Mouse (Mus musculus) forebrain, embryonic 14.5 days (tissue): ENCODE data around the gene Mfng. TPM values are rescaled to one million over a fixed set of nuclear protein-coding genes. Genes with fewer than 3 reads are reported as not detected.
A peak's percentile ranks its signal among the peaks of the same experiment; 100 is the strongest.

Experiments used
- ATAC-seq: fragments of 200-750 bp; cut with Nextera tagmentation; 2 replicates; pipeline ENCODE4 v1.8.0; 2017; ENCODE audit warnings: mild to moderate bottlenecking, moderate library complexity
- DNase-seq: peaks from one replicate; pipeline ENCODE4 v3.0.0-alpha.2; 2015; ENCODE audit warnings: low spot score
- H3K27ac ChIP-seq: fragments of 300-500 bp; sonication (generic); 2 replicates; pipeline ENCODE4 v1.5.1; 2014; ENCODE audit warnings: low read depth, mild to moderate bottlenecking, control low read depth, low read length, moderate library complexity
- H3K27me3 ChIP-seq: fragments of 300-500 bp; sonication (generic); replicated peaks from 2 replicates; pipeline ENCODE4 v1.6.1; 2014; ENCODE audit warnings: low read length, control low read depth, mixed read lengths; ENCODE audit not compliant: control insufficient read depth, insufficient read depth
- H3K36me3 ChIP-seq: fragments of 300-500 bp; sonication (generic); 2 replicates; pipeline ENCODE4 v1.6.1; 2014; ENCODE audit warnings: low read length, control low read depth; ENCODE audit not compliant: control insufficient read depth, insufficient read depth
- H3K4me1 ChIP-seq: fragments of 300-500 bp; sonication (generic); 2 replicates; pipeline ENCODE4 v1.6.1; 2014; ENCODE audit warnings: antibody characterized with exemption, low read length, control low read depth; ENCODE audit not compliant: control insufficient read depth, insufficient read depth
- H3K4me2 ChIP-seq: fragments of 300-500 bp; sonication (generic); 2 replicates; pipeline ENCODE4 v1.6.1; 2014; ENCODE audit warnings: mild to moderate bottlenecking, control low read depth, low read length
- H3K4me3 ChIP-seq: fragments of 300-500 bp; sonication (generic); 2 replicates; pipeline ENCODE4 v1.5.1; 2014; ENCODE audit warnings: low read depth, low read length, control low read depth
- H3K9ac ChIP-seq: fragments of 300-500 bp; sonication (generic); 2 replicates; pipeline ENCODE4 v1.6.1; 2014; ENCODE audit warnings: mild to moderate bottlenecking, low read length, control low read depth, moderate library complexity
- H3K9me3 ChIP-seq: fragments of 300-500 bp; sonication (generic); replicated peaks from 2 replicates; pipeline ENCODE4 v1.6.1; 2016; ENCODE audit warnings: low read length, control low read depth, mixed read lengths; ENCODE audit not compliant: control insufficient read depth
- WGBS: fragments of 180-500 bp; shearing (Covaris S2); extraction: QIAGEN DNeasy Blood & Tissue Kit; methylation state at CpG from one replicate; pipeline ENCODE4 v1.1.7; 2014; 5-methylcytosine and 5-hydroxymethylcytosine counted together
- polyA plus RNA-seq: library from polyadenylated mRNA; unstranded; fragments of >200 nt; fragmentation: Nextera tagmentation; extraction: Ambion mirVana; gene quantifications from 2 replicates; pipeline ENCODE4 v1.2.1, GENCODE M21; 2014

The Mfng gene
- polyA plus RNA-seq, 1 experiment from 2014 or later, result 51.5 TPM

DNA sequence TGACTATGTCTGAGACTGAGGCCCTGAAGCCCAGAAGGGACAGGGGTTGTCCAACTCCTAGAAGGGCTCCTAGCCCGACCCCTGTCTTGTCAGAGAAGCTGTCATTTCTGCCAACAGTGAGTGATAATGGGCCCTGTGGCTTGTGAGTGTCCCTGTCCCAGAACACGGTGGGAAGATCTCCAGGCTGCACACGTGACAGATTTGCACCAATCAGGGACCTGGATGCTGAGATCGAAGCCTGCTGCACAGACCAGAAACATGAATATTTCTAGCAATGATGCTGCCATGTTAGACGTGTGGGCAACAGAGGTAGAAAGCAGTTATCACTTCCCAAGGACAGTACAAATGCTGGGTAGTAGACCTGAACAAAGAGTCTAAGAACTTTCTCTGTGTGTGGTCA, 11.2 kb upstream of the Mfng start:
- no peak for ATAC-seq
- Histone ChIP-seq H3K9ac (no peak overlapping the region), H3K4me3 (no peak overlapping the region), H3K9me3 (no peaks in the 10 kb centered on the region), H3K27me3 (no peaks in the 10 kb centered on the region), H3K4me2 (no peak overlapping the region), H3K27ac (no peak overlapping the region), H3K36me3 (no peaks in the 10 kb centered on the region), H3K4me1 (peaks cover 6% of the 10 kb centered on the region)
- DNase-seq, result no peak
- WGBS, result 66% methylated on average over 5 of the region's 5 CpGs

DNA sequence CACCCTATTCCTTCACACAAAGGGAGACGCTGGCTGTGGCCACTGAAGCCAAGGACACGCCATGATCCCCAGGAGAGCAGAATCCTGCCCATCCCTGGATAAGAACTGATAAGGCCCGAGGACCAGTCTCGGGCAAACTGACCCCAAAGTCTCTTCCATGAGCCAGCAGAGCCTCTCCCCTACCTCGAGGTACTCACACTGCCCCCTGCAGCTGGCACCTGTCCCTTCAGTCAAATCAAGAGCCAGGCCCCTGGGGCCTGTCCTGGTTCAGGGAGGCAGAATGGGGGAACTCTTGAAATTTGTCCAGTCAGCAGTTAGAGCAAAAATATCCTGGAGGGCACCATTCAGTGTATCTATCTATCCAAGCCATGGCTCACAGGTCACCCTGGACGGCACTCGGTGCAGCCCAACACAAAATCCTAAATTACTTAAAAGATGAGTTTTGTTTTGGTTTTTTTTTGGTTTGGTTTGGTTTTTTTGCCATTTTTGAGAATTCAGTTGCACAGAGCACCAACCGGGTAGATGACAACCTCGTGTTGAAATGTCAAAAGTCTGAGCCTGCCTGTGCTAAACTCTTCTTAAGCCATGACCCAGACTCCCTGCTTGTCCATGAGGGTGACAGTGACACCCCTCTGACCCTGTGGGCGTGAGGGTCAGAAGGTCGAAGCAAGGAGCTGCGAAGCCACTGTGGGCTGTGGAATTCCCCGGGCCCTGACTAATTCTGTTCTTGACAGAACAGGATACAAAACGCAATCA, 9.3 kb upstream of the Mfng start:
- Histone ChIP-seq H3K36me3 (no peaks in the 10 kb centered on the region), H3K27me3 (no peaks in the 10 kb centered on the region), H3K9me3 (no peaks in the 10 kb centered on the region), H3K4me2 (no peak overlapping the region), H3K27ac (no peak overlapping the region), H3K9ac (no peak overlapping the region), H3K4me1 (peaks cover 6% of the 10 kb centered on the region), H3K4me3 (no peak overlapping the region)
- DNase-seq, result no peak
- WGBS, result 75% methylated on average over 14 of the region's 14 CpGs
- no peak for ATAC-seq

DNA sequence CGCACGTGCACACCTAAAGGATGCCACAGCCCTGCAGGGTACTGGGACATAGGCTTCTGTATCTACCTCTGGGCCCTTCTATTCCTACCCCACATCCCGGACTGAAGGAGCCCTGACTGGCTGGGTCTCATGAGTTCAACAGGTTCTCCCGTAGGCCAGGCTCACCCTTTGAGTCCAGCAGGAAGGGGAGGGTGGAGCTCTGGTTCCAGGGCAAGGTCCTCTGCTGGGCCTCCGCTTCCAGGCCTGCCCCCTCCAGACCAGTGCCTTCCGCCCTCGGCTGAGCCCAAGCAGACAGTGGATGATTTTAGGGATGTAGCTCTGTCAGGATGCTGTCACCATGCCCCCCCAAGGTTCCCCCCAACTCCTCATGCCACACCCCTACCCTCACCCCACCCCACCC, 7.6 kb upstream of the Mfng start:
- 86% methylated on average over 7 of the region's 7 CpGs for WGBS

DNA sequence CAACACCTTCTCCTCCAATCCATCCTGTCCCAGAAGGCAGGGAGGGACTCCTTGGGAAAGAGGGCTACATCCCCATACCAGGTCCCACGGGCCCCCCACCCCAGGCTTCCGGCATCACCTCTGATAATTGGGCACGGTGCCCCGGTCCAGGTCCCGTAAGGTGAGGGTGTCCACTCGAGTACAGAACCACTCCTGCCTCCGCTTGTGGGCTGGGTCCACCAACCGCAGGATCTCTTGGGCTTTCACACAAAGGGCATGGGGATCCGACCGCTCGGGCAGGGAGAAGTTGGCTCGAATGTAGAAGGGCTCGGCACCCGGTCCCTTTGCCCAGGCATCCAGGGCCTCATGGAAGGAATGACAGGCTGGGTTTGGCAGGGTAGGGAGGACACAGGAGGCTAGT, 7.1 kb upstream of the Mfng start:
- Histone ChIP-seq H3K4me2 (no peak overlapping the region), H3K27me3 (no peaks in the 10 kb centered on the region), H3K9ac (no peak overlapping the region), H3K27ac (no peak overlapping the region), H3K9me3 (no peaks in the 10 kb centered on the region), H3K4me1 (no peaks in the 10 kb centered on the region), H3K36me3 (no peaks in the 10 kb centered on the region), H3K4me3 (no peak overlapping the region)
- WGBS, result 92% methylated on average over 14 of the region's 14 CpGs
- no peak for ATAC-seq
- no peak for DNase-seq

More for the DNA sequence above, 7.6 kb upstream of the Mfng start:
- H3K4me3 ChIP-seq, result no peak overlapping the region
- peaks cover 2% of the 10 kb centered on the region for H3K4me1 ChIP-seq
- no peak overlapping the region for H3K27ac ChIP-seq
- ATAC-seq (no peak), DNase-seq (no peak)
- H3K36me3 ChIP-seq, result no peaks in the 10 kb centered on the region
- no peak overlapping the region for H3K4me2 ChIP-seq
- no peaks in the 10 kb centered on the region for H3K27me3 ChIP-seq
- no peaks in the 10 kb centered on the region for H3K9me3 ChIP-seq
- no peak overlapping the region for H3K9ac ChIP-seq

DNA sequence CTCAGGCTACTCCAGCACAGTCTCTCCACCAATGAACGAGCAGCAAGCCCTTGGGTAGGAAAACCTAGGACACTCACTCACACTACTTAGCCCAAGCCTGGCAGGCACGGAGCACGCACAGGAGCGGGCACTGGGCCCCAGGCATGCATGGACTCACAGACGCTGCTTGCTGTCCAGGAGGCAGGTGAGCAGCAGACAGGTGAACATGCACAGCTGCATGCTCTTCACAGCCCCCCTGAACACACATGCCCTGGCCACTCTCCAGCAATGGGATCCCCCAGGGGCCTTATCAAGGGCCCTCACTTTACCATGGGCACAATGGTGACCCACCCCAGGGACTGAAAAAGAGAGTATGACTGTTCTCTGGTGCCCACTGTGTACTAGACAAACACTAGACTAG, 6.4 kb upstream of the Mfng start:
- Histone ChIP-seq H3K4me3 (no peak overlapping the region), H3K4me2 (no peak overlapping the region), H3K9me3 (no peaks in the 10 kb centered on the region)

DNA sequence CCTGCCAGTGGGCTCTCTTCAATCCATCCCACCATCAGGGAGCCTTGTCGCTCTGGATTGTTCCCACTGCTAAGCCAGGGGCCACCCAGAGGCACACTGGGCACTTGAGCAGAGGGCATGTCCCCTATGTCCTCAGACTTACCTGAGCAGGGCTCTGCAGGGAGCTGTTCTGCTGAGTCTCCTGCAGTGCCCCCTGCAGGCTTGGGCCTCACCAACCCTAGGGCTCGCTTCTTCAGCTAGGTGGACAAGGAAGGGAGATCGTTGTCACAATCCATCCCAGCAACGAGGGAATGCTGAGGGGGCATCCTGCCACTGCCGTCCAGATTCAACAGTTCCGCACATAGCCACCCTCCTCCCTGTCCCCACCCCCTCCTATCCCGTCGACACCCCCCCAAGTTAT, 6.0 kb upstream of the Mfng start:
- no peak overlapping the region for H3K9ac ChIP-seq
- 80% methylated on average over 8 of the region's 8 CpGs for WGBS
- ATAC-seq, result no peak; the same call in 1 of the 2 replicates

More for the DNA sequence above, 6.4 kb upstream of the Mfng start:
- ATAC-seq, result no peak
- no peak for DNase-seq
- no peak overlapping the region for H3K9ac ChIP-seq
- H3K27me3 ChIP-seq, result no peaks in the 10 kb centered on the region
- no peaks in the 10 kb centered on the region for H3K36me3 ChIP-seq
- 85% methylated on average over 5 of the region's 5 CpGs for WGBS
- H3K27ac ChIP-seq, result no peak overlapping the region
- no peaks in the 10 kb centered on the region for H3K4me1 ChIP-seq

DNA sequence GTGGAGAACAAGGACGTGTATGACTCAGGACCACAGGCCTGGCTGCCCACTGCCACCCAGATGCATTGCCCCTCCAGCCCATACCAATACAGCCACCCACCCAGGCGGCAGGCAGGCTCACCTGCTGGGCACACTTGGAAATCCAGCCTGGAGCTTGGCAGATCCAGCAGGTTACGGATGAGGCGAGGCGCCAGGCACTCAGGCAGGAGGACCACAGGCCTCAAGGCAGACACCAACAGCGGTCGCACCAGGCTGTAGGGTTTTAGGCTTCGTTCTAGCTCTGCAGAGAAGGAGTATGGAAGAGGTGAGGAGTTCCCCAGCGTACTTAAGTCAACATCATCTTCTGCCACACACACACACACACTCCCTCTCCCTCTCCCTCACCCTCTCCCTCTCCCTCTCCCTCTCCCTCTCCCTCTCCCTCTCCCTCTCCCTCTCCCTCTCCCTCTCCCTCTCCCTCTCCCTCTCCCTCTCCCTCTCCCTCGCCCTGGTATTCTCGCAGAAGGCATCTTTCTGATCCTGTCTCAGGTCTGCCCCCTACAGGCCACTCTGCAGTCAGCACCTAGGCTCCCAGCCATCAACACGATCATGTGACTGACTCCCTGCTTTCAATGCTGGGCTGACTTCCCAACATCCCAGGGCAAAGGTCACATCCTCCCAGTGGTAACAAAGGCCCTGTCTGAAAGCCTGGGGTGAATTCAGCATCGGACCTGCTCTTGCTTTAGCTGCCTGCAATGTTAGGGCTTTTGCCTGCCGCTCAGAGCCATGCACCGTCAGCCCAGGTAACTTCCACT, 5.0 kb upstream of the Mfng start:
- no peak overlapping the region for H3K9ac ChIP-seq
- no peak overlapping the region for H3K4me2 ChIP-seq
- WGBS, result 43% methylated on average over 14 of the region's 15 CpGs
- peak; percentile 87 for DNase-seq
- no peaks in the 10 kb centered on the region for H3K9me3 ChIP-seq
- no peaks in the 10 kb centered on the region for H3K36me3 ChIP-seq
- H3K27me3 ChIP-seq, result no peaks in the 10 kb centered on the region
- ATAC-seq, result peak; percentile 33
- 0 out of 2 replicates have a peak overlapping the region, but pooled peaks have one; percentile 21 for H3K27ac ChIP-seq
- H3K4me1 ChIP-seq, result peaks cover 3% of the 10 kb centered on the region; the same call in 1 of the 2 replicates
- H3K4me3 ChIP-seq, result no peak overlapping the region

More for the DNA sequence above, 6.0 kb upstream of the Mfng start:
- H3K27ac ChIP-seq, result no peak overlapping the region
- no peaks in the 10 kb centered on the region for H3K9me3 ChIP-seq
- H3K27me3 ChIP-seq, result no peaks in the 10 kb centered on the region
- no peaks in the 10 kb centered on the region for H3K36me3 ChIP-seq
- H3K4me1 ChIP-seq, result no peaks in the 10 kb centered on the region
- no peak for DNase-seq
- no peak overlapping the region for H3K4me2 ChIP-seq
- no peak overlapping the region for H3K4me3 ChIP-seq

DNA sequence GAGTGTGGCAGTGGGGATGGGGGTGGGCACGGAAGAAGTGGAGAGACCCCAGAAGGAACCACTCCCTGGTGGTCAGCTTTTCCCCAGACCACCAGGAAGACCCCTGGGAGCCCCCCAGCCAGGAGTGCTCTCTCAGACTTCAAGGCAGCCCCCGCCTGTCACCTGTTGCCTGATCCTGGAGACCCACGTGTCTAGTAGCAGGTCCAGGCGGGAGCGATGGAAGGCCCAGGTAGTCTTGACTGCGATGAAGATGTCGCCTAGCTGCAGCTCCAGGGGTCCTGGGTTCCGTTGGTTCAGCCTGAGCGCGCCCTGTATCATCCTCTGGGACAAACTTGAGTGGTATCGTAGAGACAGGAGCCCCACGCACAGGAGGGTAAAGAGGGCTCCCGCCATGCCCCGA, 419 bp downstream of the Mfng start:
- peak overlapping the region; percentile 39 for H3K4me3 ChIP-seq
- WGBS, result 28% methylated on average over 14 of the region's 14 CpGs
- peaks cover 40% of the 10 kb centered on the region for H3K4me1 ChIP-seq
- no peaks in the 10 kb centered on the region for H3K36me3 ChIP-seq
- no peaks in the 10 kb centered on the region for H3K27me3 ChIP-seq
- peak overlapping the region; percentile 98 for H3K27ac ChIP-seq
- no peak for DNase-seq
- no peaks in the 10 kb centered on the region for H3K9me3 ChIP-seq
- H3K9ac ChIP-seq, result peak overlapping the region; percentile 68
- H3K4me2 ChIP-seq, result peak overlapping the region; percentile 59
- ATAC-seq, result no peak; the same call in 1 of the 2 replicates

DNA sequence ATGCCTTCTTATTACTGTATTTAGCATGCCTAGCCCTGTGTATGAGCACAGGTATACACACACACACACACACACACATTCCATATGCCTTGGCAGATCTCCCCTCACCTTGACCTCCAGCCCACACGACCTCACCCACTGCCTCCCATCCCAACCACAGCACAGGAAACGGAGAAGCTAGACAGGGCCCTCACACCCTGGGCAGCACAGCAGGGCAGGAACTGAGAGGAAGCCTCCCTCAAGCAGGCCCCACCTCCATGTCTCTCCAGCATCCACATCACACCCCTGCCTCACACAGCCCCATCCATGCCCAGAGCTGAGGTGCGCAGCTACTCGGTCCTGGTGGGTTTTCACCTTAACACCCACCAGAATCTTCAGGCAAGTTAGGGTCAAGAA, 909 bp downstream of the Mfng start:
- Histone ChIP-seq H3K27me3 (no peaks in the 10 kb centered on the region), H3K27ac (peak overlapping the region; percentile 98), H3K36me3 (peaks cover under 1% of the 10 kb centered on the region; the same call in 1 of the 2 replicates), H3K9ac (peak overlapping the region; percentile 68), H3K4me3 (peak overlapping the region; percentile 39), H3K4me2 (peak overlapping the region; percentile 59), H3K4me1 (peaks cover 40% of the 10 kb centered on the region), H3K9me3 (no peaks in the 10 kb centered on the region)
- DNase-seq (no peak), ATAC-seq (no peak)
- 43% methylated on average over 4 of the region's 4 CpGs for WGBS
